Mouse (Mus musculus): ENCODE data around the gene Cep131.

GRCm38 (mm10) chr11:120045839-120046552 lies 40.6 kb downstream of the Cep131 start:
- TF ChIP-seq CTCF (IDR thresholded peaks at IDR 0.05; ENCODE audit: low read depth, low read length) (no peak), POLR2AphosphoS5 (IDR thresholded peaks at IDR 0.05; ENCODE audit: insufficient replicate concordance, low read depth, low read length) (no peak)
